Mouse (Mus musculus): ENCODE data around the gene Spsb1. TPM values are rescaled to one million over a fixed set of nuclear protein-coding genes. Genes with fewer than 3 reads are reported as not detected.

Gene Spsb1
- polyA plus RNA-seq, 1 experiment from 2014 or later, result 15.9 TPM

DNA sequence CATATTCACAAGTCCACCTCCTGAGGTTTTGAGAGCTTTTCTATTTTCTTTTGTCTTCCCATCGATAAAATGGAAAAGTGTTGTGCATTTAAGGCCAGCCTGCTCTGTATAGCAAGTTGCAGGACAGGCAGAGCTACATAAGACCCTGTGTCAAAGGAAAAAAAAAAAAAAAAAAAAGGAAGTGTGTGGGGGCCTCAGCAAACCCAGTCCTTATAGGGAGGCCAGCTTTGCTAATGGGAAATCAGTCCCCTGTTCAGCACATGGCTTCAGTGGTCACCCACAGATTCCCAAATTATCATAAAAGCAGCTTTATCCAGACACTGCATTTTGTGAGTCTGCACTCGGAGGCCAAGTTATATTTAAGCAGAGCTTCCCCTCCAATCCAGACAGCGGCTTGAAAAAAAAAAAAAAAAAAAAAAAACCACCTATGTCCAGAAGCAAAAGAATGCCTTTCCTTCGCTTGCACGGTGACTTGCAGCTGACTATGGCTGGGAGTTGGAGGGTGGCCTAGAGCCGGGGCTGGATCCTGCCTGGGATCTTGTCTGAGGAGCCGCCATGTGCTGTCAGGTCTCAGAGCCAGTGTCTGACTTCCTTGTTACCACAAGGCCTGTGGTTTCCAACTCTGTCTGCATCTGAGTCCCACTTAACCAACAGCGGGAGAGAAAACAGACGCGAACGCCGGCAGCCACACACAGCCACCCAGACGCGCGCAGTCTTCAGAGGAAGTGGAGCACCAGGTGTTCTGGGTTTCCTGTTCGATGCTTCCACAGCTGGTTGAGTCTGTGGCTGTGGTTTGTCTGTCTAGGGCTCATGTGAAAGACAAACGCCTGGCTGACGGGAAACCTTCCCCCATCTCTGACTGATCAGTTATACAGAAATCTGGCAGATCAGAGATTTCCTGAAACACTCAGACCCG, 98.7 kb downstream of the Spsb1 start:
- Histone ChIP-seq H3K27me3 (ENCODE audit: control insufficient read depth, insufficient read depth, low read length) (no peaks in the 10 kb centered on the region), H3K4me2 (replicated peaks; ENCODE audit: low read depth, low read length) (no peak overlapping the region), H3K9ac (replicated peaks; ENCODE audit: low read depth, low read length) (no peak overlapping the region), H3K4me3 (ENCODE audit: low read depth, low read length) (no peak overlapping the region), H3K4me1 (ENCODE audit: control insufficient read depth, insufficient read depth, low read length) (peaks cover 21% of the 10 kb centered on the region; the same call in 1 of the 2 replicates), H3K36me3 (ENCODE audit: control insufficient read depth, insufficient read depth, low read length) (no peaks in the 10 kb centered on the region), H3K9me3 (ENCODE audit: control insufficient read depth, low read depth, low read length) (no peaks in the 10 kb centered on the region), H3K27ac (ENCODE audit: low read length) (peak overlapping the region; percentile 71)
- WGBS, result 43% methylated on average over 19 of the region's 19 CpGs
- ATAC-seq (ENCODE audit: insufficient number of reproducible peaks, insufficient read depth, low FRiP score, low read depth), result no peak

DNA sequence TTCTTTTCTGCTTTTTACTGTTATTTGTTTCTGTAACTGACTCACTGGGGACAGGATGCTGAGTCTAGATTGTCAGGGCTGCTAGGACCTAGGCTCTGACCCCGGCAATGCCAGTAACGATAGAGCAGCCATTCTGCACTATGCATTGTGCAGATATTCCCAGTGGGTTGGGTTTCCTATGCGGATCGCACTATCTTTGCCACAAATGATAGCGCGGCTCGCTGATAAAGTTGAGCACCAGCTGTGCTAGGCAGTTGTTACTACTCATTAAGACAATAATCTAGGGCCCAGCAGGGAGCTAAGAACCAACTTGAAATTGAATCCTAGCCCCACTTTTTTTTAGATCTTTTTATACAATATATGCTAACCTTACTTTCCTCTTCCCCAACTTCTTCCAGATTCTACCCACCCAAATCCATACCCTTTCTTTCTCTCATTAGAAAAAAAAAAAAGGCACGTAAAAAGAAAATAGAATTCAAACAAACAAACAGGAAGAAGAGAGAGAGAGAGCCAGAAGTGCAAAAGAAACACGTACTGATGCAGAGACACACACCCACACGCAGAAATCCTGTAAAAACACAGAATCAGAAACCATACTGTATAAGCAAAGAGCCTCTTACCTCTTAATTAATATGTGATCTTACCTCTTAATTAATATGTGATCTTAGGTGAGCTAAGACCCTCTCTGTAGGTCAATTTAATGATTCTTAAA, 99.5 kb downstream of the Spsb1 start:
- Histone ChIP-seq H3K27ac (ENCODE audit: low read length) (no peak overlapping the region; the same call in 1 of the 2 replicates), H3K9ac (replicated peaks; ENCODE audit: low read depth, low read length) (no peak overlapping the region), H3K4me1 (ENCODE audit: control insufficient read depth, insufficient read depth, low read length) (peaks cover 21% of the 10 kb centered on the region; the same call in 1 of the 2 replicates), H3K36me3 (ENCODE audit: control insufficient read depth, insufficient read depth, low read length) (no peaks in the 10 kb centered on the region), H3K4me3 (ENCODE audit: low read depth, low read length) (no peak overlapping the region), H3K27me3 (ENCODE audit: control insufficient read depth, insufficient read depth, low read length) (no peaks in the 10 kb centered on the region), H3K9me3 (ENCODE audit: control insufficient read depth, low read depth, low read length) (no peaks in the 10 kb centered on the region), H3K4me2 (replicated peaks; ENCODE audit: low read depth, low read length) (no peak overlapping the region)
- ATAC-seq (ENCODE audit: insufficient number of reproducible peaks, insufficient read depth, low FRiP score, low read depth), result no peak
- 80% methylated on average over 10 of the region's 10 CpGs for WGBS

DNA sequence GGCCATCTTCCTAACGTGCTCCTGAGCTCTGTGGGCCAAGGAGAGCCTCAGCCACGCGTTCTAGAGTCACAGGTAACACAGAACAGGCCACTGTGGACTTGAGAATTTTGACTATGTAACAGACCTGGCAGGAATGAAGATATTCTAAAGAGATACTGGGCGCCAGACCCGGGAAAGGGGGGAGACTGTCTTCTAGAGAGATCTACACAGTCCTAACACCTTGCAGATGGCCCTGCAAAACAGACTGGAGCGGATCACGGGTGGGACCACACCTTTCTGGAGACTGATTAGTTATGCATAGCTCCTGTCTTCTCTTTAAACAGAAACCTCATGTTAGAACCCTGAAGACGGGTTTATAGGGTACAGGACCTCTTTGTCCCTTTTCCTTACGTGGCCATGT, 100.1 kb downstream of the Spsb1 start:
- Histone ChIP-seq H3K27me3 (ENCODE audit: control insufficient read depth, insufficient read depth, low read length) (no peaks in the 10 kb centered on the region), H3K9me3 (ENCODE audit: control insufficient read depth, low read depth, low read length) (no peaks in the 10 kb centered on the region), H3K36me3 (ENCODE audit: control insufficient read depth, insufficient read depth, low read length) (no peaks in the 10 kb centered on the region), H3K9ac (replicated peaks; ENCODE audit: low read depth, low read length) (no peak overlapping the region), H3K4me1 (ENCODE audit: control insufficient read depth, insufficient read depth, low read length) (peaks cover 21% of the 10 kb centered on the region; the same call in 1 of the 2 replicates), H3K4me2 (replicated peaks; ENCODE audit: low read depth, low read length) (peak overlapping the region; percentile 36), H3K27ac (ENCODE audit: low read length) (no peak overlapping the region), H3K4me3 (ENCODE audit: low read depth, low read length) (no peak overlapping the region)
- no peak for ATAC-seq (ENCODE audit: insufficient number of reproducible peaks, insufficient read depth, low FRiP score, low read depth)
- 54% methylated on average over 9 of the region's 9 CpGs for WGBS

DNA sequence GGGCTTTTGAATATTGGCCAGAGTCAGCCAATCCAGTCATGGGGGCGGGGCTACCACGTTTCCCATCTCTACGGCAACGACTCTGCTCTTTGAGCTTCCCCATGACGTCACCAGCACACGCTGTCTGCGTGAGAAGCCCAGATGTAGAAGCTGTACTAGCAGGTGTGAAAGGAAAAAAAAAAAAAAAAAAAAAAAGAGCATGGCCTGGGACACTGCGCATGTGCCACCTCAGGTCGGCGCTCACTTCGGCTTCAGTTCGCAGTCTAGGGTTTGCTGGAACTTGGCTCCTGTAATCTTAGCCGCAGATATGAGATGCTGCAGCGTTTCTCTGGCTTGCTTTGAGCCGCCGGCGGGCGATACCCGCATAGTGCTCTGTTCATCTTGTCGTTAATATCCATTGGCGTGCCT, 100.5 kb downstream of the Spsb1 start:
- Histone ChIP-seq H3K9ac (replicated peaks; ENCODE audit: low read depth, low read length) (no peak overlapping the region), H3K4me3 (ENCODE audit: low read depth, low read length) (no peak overlapping the region), H3K9me3 (ENCODE audit: control insufficient read depth, low read depth, low read length) (no peaks in the 10 kb centered on the region), H3K4me1 (ENCODE audit: control insufficient read depth, insufficient read depth, low read length) (peaks cover 21% of the 10 kb centered on the region; the same call in 1 of the 2 replicates), H3K4me2 (replicated peaks; ENCODE audit: low read depth, low read length) (peak overlapping the region; percentile 36), H3K36me3 (ENCODE audit: control insufficient read depth, insufficient read depth, low read length) (no peaks in the 10 kb centered on the region), H3K27ac (ENCODE audit: low read length) (no peak overlapping the region), H3K27me3 (ENCODE audit: control insufficient read depth, insufficient read depth, low read length) (no peaks in the 10 kb centered on the region)
- ATAC-seq (ENCODE audit: insufficient number of reproducible peaks, insufficient read depth, low FRiP score, low read depth), result peak; percentile 70
- WGBS, result 2% methylated on average over 21 of the region's 21 CpGs

DNA sequence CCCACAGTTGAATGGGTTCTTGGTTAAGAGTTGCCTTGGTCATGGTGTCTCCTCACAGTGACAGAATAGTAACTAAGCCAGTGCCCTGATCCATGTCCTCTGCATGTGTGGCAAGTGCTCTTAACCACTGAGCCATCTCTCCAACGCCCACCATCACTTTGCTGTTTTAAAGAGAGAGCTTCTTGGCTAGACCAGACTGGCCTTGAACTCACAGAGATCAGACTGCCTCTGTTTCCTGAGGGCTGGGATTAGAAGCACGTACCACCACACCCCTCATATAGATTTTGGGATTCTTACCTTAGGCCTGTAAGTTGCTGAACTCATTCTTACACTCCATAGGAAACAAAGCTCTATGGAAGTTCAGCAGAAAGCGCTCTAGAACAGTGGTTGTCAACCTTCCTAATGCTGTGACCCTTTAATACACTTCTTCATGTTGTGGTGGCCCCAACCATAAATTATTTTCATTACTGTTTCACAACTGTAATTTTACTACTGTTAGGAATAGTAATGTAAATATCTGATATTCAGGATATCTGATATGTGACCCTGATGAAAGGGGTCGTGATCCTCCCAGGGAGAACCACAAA, 101.1 kb downstream of the Spsb1 start:
- WGBS, result 65% methylated on average over 4 of the region's 4 CpGs
- H3K4me2 ChIP-seq (replicated peaks; ENCODE audit: low read depth, low read length), result peak overlapping the region; percentile 36
- no peak for ATAC-seq (ENCODE audit: insufficient number of reproducible peaks, insufficient read depth, low FRiP score, low read depth)
- no peaks in the 10 kb centered on the region for H3K27me3 ChIP-seq (ENCODE audit: control insufficient read depth, insufficient read depth, low read length)
- H3K36me3 ChIP-seq (ENCODE audit: control insufficient read depth, insufficient read depth, low read length), result no peaks in the 10 kb centered on the region
- no peaks in the 10 kb centered on the region for H3K9me3 ChIP-seq (ENCODE audit: control insufficient read depth, low read depth, low read length)
- H3K4me1 ChIP-seq (ENCODE audit: control insufficient read depth, insufficient read depth, low read length), result peaks cover 21% of the 10 kb centered on the region; the same call in 1 of the 2 replicates
- no peak overlapping the region for H3K4me3 ChIP-seq (ENCODE audit: low read depth, low read length)
- H3K27ac ChIP-seq (ENCODE audit: low read length), result no peak overlapping the region
- H3K9ac ChIP-seq (replicated peaks; ENCODE audit: low read depth, low read length), result no peak overlapping the region

DNA sequence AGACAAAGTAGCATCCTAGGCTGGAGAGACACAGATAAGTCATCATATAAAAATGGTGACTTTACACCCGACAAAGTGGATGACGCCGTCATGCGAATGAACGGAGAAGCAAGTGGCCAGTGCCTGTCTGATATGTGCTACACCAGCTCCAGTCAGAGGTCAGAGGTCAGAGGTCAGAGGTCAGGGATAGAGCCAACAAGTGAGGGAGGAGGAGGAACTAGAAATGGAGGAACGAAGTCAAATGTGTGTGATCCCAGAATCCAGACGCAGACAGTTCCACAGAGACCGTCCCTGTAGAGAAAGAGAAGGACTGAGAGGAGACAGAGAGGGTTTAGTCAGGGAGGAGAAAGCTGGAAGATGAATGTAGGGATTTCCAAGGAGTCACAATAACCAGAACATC, 103.3 kb downstream of the Spsb1 start:
- Histone ChIP-seq H3K36me3 (ENCODE audit: control insufficient read depth, insufficient read depth, low read length) (no peaks in the 10 kb centered on the region), H3K4me3 (ENCODE audit: low read depth, low read length) (no peak overlapping the region), H3K9ac (replicated peaks; ENCODE audit: low read depth, low read length) (no peak overlapping the region), H3K9me3 (ENCODE audit: control insufficient read depth, low read depth, low read length) (no peaks in the 10 kb centered on the region), H3K27me3 (ENCODE audit: control insufficient read depth, insufficient read depth, low read length) (no peaks in the 10 kb centered on the region), H3K4me2 (replicated peaks; ENCODE audit: low read depth, low read length) (no peak overlapping the region), H3K27ac (ENCODE audit: low read length) (no peak overlapping the region), H3K4me1 (ENCODE audit: control insufficient read depth, insufficient read depth, low read length) (peaks cover 19% of the 10 kb centered on the region; the same call in 1 of the 2 replicates)
- ATAC-seq (ENCODE audit: insufficient number of reproducible peaks, insufficient read depth, low FRiP score, low read depth), result no peak
- WGBS, result 88% methylated on average over 8 of the region's 8 CpGs

DNA sequence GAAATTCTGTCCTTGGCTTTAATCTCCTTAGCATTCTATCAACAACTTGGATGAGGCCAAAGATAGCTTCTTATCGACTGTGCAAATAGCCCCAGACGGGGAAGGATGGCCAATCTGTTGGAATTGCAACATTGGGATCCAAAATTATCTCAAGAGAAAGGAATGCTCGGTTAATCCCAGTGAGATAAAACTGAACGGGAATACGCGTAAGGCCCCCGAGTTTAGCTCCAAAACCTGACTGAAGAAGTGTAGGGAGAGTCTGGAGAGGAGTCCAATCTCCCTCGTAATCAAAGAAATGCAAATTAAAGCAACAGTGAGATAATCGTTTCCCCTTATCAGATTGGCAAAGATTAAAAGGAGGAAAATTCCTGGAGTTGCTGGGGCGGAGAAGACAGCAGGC, 104.2 kb downstream of the Spsb1 start:
- 49% methylated on average over 10 of the region's 10 CpGs for WGBS
- H3K36me3 ChIP-seq (ENCODE audit: control insufficient read depth, insufficient read depth, low read length), result no peaks in the 10 kb centered on the region
- H3K9ac ChIP-seq (replicated peaks; ENCODE audit: low read depth, low read length), result no peak overlapping the region
- no peaks in the 10 kb centered on the region for H3K9me3 ChIP-seq (ENCODE audit: control insufficient read depth, low read depth, low read length)
- no peak overlapping the region for H3K4me3 ChIP-seq (ENCODE audit: low read depth, low read length)
- no peak overlapping the region for H3K4me2 ChIP-seq (replicated peaks; ENCODE audit: low read depth, low read length)
- H3K4me1 ChIP-seq (ENCODE audit: control insufficient read depth, insufficient read depth, low read length), result 0 out of 2 replicates have a peak, but pooled peaks cover 11% of the 10 kb centered on the region
- no peaks in the 10 kb centered on the region for H3K27me3 ChIP-seq (ENCODE audit: control insufficient read depth, insufficient read depth, low read length)
- no peak for ATAC-seq (ENCODE audit: insufficient number of reproducible peaks, insufficient read depth, low FRiP score, low read depth)
- no peak overlapping the region for H3K27ac ChIP-seq (ENCODE audit: low read length)

DNA sequence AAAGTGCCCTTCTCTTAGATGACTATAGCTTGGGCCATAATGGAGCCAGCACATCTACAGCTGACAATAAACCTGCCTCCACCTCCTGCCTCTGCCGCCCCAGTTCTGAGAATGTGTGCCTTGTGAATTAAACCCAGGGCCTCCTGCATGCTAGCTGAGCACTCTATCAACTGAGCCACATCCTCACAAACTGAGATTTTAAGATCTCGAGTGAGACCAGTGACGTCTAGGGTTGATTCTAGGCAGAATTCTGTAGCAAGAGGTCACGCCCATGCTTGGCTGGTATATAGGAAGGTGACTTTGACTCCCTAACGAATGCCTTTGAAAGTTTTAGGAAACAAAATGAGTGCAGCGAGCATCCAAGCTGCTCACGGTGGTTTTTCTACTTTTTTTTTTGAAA, 104.8 kb downstream of the Spsb1 start:
- no peak for ATAC-seq (ENCODE audit: insufficient number of reproducible peaks, insufficient read depth, low FRiP score, low read depth)
- H3K27me3 ChIP-seq (ENCODE audit: control insufficient read depth, insufficient read depth, low read length), result no peaks in the 10 kb centered on the region
- H3K4me2 ChIP-seq (replicated peaks; ENCODE audit: low read depth, low read length), result no peak overlapping the region
- no peaks in the 10 kb centered on the region for H3K36me3 ChIP-seq (ENCODE audit: control insufficient read depth, insufficient read depth, low read length)
- WGBS, result 83% methylated on average over 7 of the region's 7 CpGs
- H3K4me3 ChIP-seq (ENCODE audit: low read depth, low read length), result no peak overlapping the region
- H3K27ac ChIP-seq (ENCODE audit: low read length), result no peak overlapping the region
- H3K9me3 ChIP-seq (ENCODE audit: control insufficient read depth, low read depth, low read length), result no peaks in the 10 kb centered on the region
- no peak overlapping the region for H3K9ac ChIP-seq (replicated peaks; ENCODE audit: low read depth, low read length)
- H3K4me1 ChIP-seq (ENCODE audit: control insufficient read depth, insufficient read depth, low read length), result 0 out of 2 replicates have a peak, but pooled peaks cover 11% of the 10 kb centered on the region

All from stomach, embryonic 14.5 days (tissue).